Mouse (Mus musculus) urinary bladder, postnatal 4 days (tissue): ENCODE results near the gene Vac14.

ENCODE experiments used
- DNase-seq, 2 experiments: peaks; one replicate each; pipeline ENCODE4 v3.0.0; 2021 to 2022; ENCODE audit warnings: low spot score in 2 of 2

Gene Vac14

DNA sequence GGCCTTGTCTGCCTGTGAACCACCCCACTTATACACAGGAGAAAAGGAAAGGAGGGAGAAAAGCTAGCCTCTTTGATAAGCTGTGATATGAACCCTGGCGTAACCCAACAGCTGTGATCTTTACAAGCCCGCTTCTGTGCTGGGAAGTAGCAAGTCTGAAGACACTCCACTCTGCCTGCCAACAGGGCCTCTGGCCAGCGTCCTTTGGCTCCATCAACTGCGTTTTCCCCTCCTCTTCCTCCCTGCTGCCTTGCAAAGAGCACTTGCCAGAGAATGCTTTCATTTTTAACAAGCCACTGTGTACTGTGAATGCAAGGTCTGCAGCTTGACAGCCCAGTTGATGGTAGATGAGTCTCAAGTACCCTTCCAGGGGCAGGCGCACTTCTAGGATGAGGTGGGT, 69.3 kb downstream of the Vac14 start:
- peak in 1 of 2 experiments; percentile 71 for DNase-seq

DNA sequence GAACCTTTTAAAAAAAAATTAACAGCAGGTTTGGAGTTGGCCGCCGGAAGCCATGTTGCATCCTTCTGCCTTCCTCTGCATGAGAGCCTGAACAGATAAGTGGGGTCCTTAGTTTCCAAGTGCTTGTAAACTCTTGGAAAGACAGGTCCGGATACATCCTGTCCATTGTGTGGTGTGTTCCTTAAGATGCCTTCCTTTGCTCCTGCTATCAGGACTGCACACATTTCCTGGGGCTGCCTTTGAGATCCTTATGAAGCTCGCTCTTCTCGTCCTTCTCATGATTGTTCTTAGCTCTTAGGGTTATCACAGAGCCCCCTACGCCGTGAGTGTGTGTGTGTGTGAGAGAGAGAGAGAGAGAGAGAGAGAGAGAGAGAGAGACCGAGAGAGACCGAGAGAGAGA, 71.6 kb downstream of the Vac14 start:
- no peak for DNase-seq

DNA sequence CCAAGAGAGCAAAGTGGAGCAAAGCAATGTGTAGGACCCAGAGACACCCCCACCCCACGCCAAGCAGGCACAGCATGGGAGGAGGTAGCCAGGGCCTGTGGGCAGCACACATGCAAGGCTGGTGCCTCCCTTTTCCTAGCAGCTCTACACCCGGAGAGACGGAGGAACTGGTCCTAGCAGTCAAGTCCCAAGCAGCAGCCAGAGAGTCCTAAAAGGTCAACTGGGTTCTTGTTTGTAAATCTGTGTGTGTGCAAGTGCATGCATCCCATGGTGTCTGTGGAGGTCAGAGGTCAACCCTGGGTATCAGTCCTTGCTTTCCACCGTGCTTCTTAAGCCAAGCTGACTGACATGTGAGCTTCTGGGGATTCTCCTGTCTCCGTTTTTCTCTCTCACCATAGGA, 75.8 kb downstream of the Vac14 start:
- DNase-seq = no peak

DNA sequence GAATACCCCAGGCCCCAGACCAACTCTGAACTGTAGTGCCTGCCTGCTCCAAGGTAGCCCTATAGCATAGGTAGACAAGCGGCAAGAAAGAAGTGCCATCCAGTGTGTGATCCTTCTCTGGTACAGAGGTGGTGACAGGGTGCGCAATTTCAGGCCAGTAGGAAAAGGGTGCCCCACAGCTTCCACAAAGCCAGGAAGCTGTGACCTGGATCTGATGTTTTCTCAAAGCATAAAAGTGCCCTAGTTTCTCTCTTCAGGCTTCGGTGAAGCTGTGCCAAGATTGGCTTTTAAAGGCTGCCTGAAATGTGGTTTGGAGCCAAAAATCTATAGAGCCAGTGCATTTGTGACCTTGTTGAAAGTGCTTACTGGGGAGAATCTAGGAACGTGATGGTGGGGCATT, 76.4 kb downstream of the Vac14 start:
- DNase-seq = no peak

DNA sequence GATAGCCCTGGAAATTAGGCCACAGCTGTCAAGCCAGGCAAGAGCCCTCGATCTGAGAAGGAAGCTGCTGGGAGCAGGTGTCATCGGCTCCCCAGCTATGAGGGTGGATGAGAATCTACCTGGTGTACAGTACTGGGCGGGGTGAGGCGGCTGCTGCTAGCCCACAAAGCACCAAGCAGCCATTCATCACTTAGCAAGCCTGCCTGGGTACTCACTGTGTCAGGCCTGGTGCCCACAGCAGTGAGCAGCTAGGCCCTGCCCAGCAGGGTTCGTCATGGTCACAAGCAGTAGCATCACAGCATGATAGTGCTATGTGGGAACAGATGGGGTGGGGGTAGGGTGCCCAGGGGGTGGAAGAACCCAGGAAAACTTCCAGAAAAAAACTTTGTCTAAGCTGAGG, 77.0 kb downstream of the Vac14 start:
- no peak for DNase-seq

DNA sequence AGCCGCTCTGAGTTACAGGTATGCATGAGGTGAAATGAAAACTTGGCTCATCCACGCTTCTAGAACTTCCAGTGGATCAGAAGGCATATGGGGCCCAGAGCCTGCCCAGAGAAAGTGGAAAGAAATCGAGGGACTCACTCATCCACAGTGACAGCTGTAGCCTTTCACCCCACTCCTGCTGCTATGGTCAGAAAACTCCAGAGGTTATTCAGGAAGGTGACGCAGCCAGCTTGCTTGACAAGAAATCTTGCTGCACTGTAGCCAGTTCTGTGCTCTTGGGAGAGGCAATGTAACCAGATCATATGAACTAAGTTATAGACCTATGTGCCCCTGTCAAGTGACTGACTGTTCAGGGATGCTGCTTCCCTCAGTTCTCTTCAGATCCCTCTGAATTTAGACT, 77.7 kb downstream of the Vac14 start:
- DNase-seq = no peak

DNA sequence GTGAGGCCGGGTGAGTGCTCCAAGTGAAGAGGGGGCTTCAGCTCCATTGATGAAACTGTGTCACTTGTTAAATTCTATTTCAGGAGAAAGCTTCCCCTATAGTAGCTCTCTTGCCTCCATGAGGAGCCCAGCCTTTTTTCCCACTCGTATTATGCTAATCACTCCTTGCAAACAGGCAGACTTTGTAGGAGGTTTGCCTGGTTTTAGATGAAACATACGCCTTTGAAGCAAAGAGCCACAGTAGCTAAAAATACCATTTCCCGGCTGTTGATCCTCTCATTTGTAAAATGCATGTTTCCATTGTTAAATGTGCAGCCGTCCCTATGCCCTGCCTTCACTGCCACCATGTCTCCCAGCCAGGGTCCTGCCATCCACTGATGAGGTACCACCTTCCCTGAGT, 79.2 kb downstream of the Vac14 start:
- DNase-seq = no peak

DNA sequence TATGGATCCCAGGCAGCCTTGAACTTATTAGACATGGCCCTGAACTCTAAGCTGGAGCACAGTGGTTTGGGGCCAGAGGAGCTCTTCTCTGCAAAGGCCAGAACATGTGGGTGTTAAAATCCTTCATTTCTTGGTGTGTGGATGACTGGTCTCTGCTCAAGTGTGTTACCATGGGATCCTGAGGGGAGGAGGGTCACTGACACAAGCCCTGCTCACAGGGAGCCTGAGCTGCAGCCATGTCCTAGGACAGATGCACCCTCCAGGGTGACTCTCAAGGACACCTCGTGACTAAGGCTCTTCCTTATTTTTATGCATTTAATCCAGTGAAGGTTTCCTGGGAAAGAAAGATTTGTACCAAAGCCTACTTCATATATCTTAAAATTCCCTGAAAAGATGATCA, 79.7 kb downstream of the Vac14 start:
- DNase-seq = no peak

DNA sequence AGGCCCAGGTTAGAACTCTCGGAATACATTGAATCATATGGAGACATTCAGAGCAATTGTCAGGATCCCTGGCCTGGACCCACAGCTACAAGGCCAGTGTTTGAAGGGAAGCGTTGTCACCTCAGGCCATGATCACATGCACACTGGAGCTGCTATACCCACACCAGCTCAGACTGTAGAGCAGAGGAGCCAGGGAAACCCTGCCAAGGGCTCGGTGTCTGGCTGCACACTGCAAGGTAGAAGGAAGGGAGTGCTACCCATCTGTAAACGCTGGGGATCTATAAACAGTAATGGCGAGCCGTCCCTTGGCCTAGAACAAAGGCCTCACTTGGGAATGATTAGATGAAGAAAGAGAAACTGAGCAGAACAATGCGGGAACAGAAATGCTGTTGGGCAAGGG, 81.1 kb downstream of the Vac14 start:
- DNase-seq = no peak

DNA sequence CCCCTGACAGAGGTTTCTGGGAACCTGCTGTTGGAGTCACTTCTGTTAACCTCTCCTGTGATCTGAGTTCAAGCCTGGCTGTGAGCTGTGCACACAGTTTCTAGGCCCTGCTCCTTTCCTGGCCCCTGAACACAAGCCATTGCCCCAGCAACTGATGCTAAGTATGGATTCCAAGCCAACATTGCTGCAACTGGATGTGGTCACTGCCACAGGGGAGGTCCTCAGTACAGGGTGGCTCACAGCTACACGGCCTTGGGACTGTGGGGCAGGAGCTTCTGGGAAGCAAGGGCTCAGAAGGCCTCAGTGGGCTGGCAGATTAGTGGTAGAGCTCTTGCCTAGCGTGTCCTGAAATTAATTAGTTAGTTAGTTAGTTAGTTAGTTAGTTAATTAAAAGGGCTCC, 82.2 kb downstream of the Vac14 start:
- DNase-seq = no peak

DNA sequence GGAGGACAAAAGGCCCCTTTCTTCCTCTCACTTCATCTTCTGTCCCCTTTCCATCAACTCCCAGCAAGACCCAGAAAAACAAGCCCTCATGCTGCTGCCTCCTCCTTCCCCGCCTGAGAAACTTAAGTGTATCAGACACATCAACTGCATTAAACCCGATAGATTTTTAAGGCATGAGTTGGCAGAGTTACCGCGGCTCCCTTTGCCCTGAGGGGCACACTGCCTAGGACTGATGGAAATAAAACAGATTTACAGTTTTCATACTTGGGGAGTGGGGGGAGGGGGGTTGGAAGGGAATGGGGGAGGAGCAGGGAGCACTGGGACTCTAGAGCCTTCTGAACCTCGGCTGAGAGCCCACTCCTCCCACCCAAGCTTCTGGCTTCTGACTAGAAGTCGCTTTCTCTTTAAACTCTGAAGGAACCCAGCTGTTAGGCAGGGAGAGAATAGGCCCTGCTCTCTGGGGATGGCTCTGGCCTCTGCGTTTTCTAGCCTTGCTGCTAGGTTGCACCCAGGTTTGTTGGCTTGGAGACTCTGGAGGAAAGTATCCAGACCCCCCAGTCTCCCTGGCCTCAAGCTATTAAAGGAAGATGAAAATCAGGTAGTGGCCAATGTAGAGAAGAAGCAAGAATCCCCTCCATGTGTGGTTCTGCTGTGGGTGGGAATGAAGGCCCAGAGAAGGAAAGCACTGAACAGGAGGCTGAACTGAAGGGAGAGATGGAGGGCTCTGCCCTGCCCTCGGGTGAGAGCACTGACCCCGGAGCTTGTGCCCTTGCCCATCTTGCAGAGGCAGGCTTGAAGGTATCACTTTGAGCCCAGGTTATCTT, 84.5 kb downstream of the Vac14 start:
- DNase-seq = peak in 1 of 2 experiments; percentile 45

DNA sequence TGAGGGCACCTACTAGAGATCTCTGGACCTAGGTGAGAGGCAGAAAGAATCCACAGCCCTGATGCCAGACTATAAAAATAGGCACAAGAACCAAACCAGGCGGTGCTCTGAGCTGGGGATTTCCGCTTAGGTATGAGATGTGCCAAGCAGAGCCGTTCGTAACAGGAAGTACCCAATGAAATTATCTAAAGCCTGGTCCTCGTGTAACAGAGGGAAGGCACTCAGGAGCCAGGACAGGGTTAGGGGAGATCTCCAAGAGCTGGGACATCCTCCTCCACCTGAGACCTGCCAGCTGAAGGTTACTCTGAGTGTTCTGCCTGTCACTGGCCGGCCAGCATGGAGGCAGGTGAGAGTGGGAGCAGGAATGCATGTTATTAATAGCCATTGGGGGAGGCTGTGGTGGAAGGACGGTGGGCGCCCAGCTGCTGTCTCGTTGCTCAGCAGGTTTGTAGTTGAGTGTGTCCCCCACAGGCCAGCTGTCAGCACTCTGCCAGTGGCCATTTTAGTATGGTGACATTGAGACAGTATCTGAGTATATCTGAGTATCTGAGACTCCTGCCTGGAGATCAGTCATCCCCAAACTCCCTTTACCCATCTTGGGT, 85.2 kb downstream of the Vac14 start:
- no peak for DNase-seq

DNA sequence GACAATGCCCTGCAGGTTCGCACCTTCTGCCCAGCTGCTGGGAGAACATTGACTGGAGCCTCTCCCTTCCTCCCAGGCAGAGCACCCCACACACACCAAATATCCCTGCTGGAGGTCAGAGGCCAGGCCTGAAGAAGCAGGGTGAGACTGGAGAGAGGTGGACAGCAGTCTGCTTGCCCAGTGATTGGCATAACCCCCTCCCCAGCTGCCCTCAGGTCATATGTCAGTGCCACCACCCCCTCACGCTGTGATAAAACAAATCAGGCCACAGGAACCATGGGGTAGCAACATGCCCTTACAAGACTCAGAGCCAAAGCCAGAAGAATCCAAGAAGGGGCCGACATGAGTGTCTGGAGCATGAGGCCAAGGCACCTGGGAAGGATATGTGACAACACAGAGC, 85.7 kb downstream of the Vac14 start:
- no peak for DNase-seq

DNA sequence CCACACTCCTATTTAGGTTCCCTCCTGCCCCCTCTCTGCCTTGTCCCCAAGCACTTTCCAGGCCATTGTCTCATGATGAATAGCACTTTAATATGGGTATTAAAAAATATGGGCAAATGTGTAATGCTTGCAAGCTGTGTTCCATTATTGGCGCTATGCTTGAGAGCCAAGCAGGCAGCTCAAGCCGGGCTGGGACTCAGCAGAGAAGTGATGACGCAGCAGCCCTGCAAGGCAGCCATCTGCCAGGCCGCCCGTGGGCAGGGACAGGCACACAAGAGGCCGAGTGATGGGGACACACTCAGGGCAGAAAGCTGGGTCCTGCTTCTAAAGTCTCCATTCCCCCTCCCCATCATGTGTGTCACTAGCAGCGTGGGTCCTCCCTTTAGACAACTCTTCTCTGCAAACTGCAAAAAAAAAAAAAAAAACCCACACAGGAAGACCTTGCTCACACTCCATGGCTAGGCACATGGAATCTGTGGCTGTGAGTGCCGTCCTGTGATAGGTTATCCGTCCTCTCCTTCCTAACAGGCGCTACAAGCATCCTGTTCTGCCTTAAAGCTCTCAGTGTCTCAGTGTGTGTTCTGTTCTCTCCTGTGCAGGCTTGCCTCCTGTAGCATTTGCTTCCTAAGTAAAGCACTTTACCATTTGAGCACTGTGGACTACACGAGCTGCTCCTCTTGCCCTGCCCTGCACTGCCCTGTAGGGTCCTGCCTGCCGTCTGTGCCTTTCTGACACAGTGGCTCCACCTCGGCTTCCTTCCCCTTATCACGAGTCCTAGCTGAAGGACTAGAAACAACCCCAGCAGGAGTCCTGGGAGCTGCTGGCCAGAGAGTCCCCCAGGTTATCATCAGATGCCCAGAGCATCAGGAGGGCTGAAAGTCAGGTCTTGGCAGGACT, 87.3 kb downstream of the Vac14 start:
- DNase-seq = no peak

DNA sequence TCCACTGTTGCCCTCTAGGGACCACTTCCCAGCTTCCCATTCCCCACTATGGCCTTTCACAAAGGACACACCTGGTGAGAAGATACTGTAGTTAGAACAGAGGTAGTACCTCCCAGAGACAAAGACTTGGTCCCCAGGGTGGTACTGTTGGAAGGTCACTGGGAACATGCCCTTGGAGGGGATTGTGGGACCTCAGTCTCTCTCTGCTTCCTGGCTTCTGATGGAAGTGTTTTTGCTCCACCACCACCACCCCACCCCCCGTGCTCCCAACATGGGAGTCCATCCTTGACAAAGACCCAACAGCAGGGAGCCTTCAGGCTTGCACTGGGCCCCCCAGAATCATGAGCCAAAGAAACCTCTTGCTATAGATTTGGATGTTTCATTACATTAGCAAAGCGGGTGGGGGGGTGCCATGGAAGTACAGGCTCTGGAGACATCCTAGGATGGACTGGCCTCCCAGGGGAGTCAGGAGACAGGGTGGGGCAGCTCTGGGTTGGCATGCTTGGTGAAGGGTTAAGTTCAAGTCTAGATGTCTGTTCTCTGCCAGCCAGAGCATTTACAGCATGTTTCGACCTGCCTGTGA, 88.0 kb downstream of the Vac14 start:
- no peak for DNase-seq

DNA sequence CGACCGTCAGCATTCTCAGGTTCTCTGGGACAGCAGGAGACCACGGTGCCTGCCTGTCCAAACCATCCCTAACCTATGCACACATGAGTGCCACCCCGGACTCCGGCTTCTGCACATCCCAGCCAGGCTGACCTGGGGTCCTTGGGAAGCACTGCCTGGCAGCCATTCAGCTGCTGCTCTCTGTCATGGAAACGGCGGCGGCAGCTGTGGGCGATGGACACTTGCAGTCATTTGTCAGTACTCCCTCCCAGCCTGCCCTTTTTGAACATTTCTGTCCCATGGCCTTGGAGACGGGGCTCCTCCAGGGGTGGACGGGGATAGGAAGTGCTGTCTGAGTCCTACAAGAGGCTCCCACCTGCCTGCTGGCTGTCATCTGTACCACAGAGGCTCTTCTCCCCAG, 90.0 kb downstream of the Vac14 start:
- DNase-seq = no peak

DNA sequence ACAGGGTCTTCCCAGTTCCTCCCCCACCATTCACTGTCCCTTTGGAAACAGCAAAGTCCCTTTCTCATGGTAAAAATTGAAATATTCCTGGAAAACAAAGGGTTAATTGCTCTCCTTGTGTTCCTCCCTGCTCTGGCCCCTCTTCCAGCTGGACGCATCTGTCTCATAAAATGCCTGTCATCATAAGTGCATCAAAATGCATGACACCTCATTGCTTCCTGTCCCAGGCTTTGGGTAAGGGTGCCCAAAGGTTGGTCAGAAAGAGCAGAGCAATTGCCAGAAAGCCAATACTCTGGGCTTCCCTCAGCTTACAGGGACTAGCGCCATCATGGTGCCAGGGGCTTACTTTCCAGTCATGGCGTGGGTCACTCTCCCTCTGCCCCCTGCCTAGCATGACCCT, 92.2 kb downstream of the Vac14 start:
- no peak for DNase-seq

DNA sequence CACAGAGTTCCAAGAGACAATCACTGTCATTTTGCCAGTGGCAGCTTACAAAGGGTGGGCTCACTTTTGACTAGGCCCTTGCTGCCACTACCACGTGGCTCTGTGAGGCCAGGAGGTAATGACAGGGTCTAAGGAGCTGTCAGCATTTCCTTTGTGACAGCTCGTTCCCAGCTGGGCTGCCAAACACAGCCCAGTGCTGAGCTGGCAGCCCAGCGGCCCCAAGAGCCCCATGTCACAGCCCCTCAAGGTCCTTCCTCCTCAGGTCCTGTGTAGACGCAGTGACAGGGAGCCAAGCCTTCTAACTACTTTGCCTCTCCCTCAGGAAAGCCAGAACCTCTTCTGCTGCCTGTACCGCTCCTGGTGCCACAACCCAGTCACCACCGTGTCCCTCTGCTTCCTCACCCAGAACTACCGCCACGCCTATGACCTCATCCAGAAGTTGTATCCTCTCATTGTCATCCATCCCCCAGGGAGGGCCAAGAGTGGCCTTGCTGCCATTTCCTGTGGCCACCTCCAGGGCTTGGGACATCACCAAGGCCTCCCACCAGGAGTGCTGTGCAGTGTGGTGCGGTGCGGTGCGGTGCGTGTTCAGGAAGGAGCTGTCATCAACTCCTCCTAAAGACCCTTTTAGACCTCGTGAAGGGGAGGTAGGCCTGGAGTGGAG, 93.0 kb downstream of the Vac14 start:
- DNase-seq = no peak

DNA sequence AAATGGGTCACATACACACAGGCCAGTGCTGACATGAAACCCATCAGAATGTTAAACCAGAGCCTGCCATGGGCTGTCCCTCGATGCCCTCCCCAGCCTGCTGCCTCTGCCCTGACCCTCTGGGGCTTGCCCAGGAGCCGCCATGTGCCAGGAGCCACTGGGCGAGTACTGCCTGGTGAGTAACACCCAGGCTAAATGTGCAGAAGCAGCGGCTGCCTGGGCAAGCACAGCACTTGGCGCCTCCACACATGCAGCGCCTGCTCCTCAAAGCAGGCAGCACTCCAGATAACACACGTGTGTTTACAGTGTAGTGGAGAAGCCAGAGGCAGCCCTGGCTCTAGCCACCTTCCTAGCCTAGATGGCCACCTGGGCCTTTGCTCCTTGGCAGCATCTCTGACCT, 94.7 kb downstream of the Vac14 start:
- no peak for DNase-seq

DNA sequence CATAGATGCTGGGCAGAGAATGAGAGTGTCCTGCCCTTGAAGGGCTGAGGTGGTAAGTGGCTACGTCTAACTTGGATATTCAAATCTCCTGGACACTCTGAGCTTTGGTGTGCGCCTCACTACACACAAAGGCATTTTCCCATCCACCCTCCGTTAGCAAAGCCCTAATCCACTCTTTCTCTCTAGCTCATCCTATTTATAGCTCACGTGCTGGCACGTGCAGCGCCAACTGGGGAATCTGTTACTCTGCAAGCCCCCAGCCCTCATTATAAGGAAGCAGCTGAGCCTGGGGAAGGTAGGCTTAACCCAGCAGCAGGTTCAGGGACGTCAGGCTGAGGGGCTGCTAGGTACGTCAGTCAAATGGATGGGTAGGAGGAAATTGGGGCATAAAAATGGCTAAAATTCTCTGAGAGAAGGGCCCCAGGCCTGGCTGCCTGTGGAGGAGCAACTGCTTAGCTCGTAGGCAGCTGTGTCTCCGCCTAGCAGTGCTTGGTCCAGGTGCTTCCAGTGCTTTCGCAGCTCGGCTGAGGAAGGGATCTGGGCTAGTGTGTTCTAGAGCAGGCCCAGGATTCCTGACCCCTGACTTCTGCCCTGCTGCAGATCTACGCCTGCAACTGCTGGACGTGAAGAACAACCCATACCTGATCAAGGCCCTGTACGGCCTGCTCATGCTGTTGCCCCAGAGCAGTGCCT, 96.6 kb downstream of the Vac14 start:
- DNase-seq = no peak

DNA sequence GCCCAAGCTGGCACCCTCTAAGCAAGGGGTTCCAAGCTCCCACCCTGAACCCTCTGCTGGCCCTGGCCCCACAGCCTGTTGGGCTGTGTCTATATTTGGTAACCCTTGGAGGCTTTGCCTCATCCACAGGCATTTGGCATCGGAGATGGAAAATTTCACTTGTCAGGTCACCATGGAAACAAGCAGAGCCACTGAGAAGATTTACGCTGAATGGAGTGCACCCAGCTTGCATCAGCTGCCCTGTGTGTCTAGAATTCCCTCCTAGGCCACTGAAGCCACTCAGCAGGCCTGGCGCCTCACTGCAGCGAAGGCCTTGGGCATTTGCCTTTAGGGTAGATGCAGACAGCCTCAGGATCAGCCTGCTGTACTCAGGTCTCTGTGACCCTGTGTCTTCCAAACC, 97.7 kb downstream of the Vac14 start:
- DNase-seq = no peak
